In genomic region chr16:21788581-21788980, GRCm38 (mm10) we compare ENCODE assay signal across 13 mouse cellular contexts. TPM values are rescaled to one million over a fixed set of nuclear protein-coding genes. Genes with fewer than 3 reads are reported as not detected.
DNase-seq lines count a peak whose midpoint lies in the region; ATAC-seq lines count a peak whose summit lies in the region.
"Had no signal": no experiment of that assay in that cellular context is flagged by ENCODE, and none has a peak within 500 bp of the region (broad histone marks: within the 10 kb centered on the region; RNA-seq: fewer than 3 reads in every experiment).

No protein-coding gene starts in this region.

- H3K9ac ChIP-seq in limb, embryonic 13.5 days, result no peak overlapping the region
- no peak overlapping the region for H3K9ac ChIP-seq in intestine, embryonic 16.5 days (ENCODE audit: low read depth, low read length)

- no peaks in the 10 kb centered on the region for H3K9me3 ChIP-seq in limb, embryonic 13.5 days
- H3K9me3 ChIP-seq in limb, embryonic 10.5 days (replicated peaks), result no peaks in the 10 kb centered on the region
- H3K9me3 ChIP-seq in intestine, embryonic 16.5 days (ENCODE audit: control insufficient read depth, low read length), result no peaks in the 10 kb centered on the region
- H3K9me3 ChIP-seq: midbrain, embryonic 15.5 days had no signal

- H3K27ac ChIP-seq in limb, embryonic 13.5 days, result no peak overlapping the region
- H3K27ac ChIP-seq in limb, embryonic 10.5 days, result no peak overlapping the region
- H3K27ac ChIP-seq in intestine, embryonic 16.5 days (ENCODE audit: low read length), result peak overlapping the region; percentile 68
- H3K27ac ChIP-seq: midbrain, embryonic 15.5 days had no signal

- WGBS in limb, embryonic 13.5 days, result 40% methylated on average over 3 of the region's 3 CpGs
- 55% methylated on average over 3 of the region's 3 CpGs for WGBS in limb, embryonic 10.5 days
- 36% methylated on average over 3 of the region's 3 CpGs for WGBS in intestine, embryonic 16.5 days

- H3K36me3 ChIP-seq in limb, embryonic 13.5 days, result no peaks in the 10 kb centered on the region
- no peaks in the 10 kb centered on the region for H3K36me3 ChIP-seq in limb, embryonic 10.5 days
- no peaks in the 10 kb centered on the region for H3K36me3 ChIP-seq in intestine, embryonic 16.5 days (ENCODE audit: control insufficient read depth, insufficient read depth, low read length)
- H3K36me3 ChIP-seq: midbrain, embryonic 15.5 days had no signal

- H3K27me3 ChIP-seq in limb, embryonic 13.5 days, result no peaks in the 10 kb centered on the region
- no peaks in the 10 kb centered on the region for H3K27me3 ChIP-seq in limb, embryonic 10.5 days (ENCODE audit: low read depth, poor library complexity, severe bottlenecking)
- H3K27me3 ChIP-seq in intestine, embryonic 16.5 days (replicated peaks; ENCODE audit: control insufficient read depth, insufficient read depth, low read length), result no peaks in the 10 kb centered on the region
- H3K27me3 ChIP-seq: midbrain, embryonic 15.5 days had no signal

- DNase-seq in embryo, embryonic 10 days (ENCODE audit: low spot score), result peak; percentile 14
- DNase-seq in embryo, embryonic 9.5 days (ENCODE audit: extremely low spot score), result no peak
- no peak for DNase-seq in limb, embryonic 10.5 days (ENCODE audit: low spot score)
- peak; percentile 26 for DNase-seq in retina, embryonic 14.5 days (ENCODE audit: low spot score)
- no peak for DNase-seq in cerebellum, postnatal 4 days (ENCODE audit: low spot score in 2 of 2)
- DNase-seq: adrenal gland, postnatal 14 days; cerebellum, adult 8-10 months; lung, adult 2 months; thymus, adult 2 months had no signal

- H3K4me1 ChIP-seq in limb, embryonic 13.5 days, result peaks cover 10% of the 10 kb centered on the region; the same call in 1 of the 2 replicates
- H3K4me1 ChIP-seq in limb, embryonic 10.5 days, result peaks cover 14% of the 10 kb centered on the region
- peaks cover 7% of the 10 kb centered on the region; the same call in 1 of the 2 replicates for H3K4me1 ChIP-seq in intestine, embryonic 16.5 days (ENCODE audit: control insufficient read depth, insufficient read depth, low read length)

- no peak overlapping the region for H3K4me3 ChIP-seq in limb, embryonic 13.5 days
- no peak overlapping the region for H3K4me3 ChIP-seq in limb, embryonic 10.5 days
- no peak overlapping the region for H3K4me3 ChIP-seq in intestine, embryonic 16.5 days (ENCODE audit: low read length)

- peak overlapping the region; percentile 80; the same call in 1 of the 2 replicates for H3K4me2 ChIP-seq in limb, embryonic 13.5 days (replicated peaks)
- no peak overlapping the region for H3K4me2 ChIP-seq in intestine, embryonic 16.5 days (ENCODE audit: low read depth, low read length)

- no peak for ATAC-seq in limb, embryonic 13.5 days (ENCODE audit: low FRiP score, low read depth)
- peak; percentile 34 for ATAC-seq in intestine, embryonic 16.5 days
- no peak for ATAC-seq in CD4-positive, CD25-positive, alpha-beta regulatory T cell, adult 4 months

RNA-seq across cellular contexts. Expression of gene Ehhadh, which starts 1.0 kb away (rescaled TPM):
- 2.6 and 2.9 TPM in 2 replicates for polyA plus RNA-seq in limb, embryonic 13.5 days (2015; fragmentation: Nextera tagmentation; extraction: Ambion mirVana)
- 1.6 and 2.5 TPM in 2 replicates for polyA plus RNA-seq in limb, embryonic 10.5 days (2016; fragmentation: Nextera tagmentation; extraction: Ambion mirVana)
- 20.2 and 25.9 TPM in 2 replicates for polyA plus RNA-seq in intestine, embryonic 16.5 days (2015; fragmentation: Nextera tagmentation; extraction: Ambion mirVana)
- 1 to 10 TPM; 7.5 to 8.7 TPM for polyA plus RNA-seq in CD4-positive, CD25-positive, alpha-beta regulatory T cell, adult 4 months (2017; shearing (Covaris generic))

RNA-seq across cellular contexts. Expression of gene Map3k13, which starts 5.6 kb away (rescaled TPM):
- 0.87 and 1.0 TPM in 2 replicates for polyA plus RNA-seq in limb, embryonic 13.5 days (2015; fragmentation: Nextera tagmentation; extraction: Ambion mirVana)
- polyA plus RNA-seq in limb, embryonic 10.5 days (2016; fragmentation: Nextera tagmentation; extraction: Ambion mirVana), result 1.2 and 1.8 TPM in 2 replicates
- polyA plus RNA-seq in intestine, embryonic 16.5 days (2015; fragmentation: Nextera tagmentation; extraction: Ambion mirVana), result 2.2 and 2.8 TPM in 2 replicates
- polyA plus RNA-seq in CD4-positive, CD25-positive, alpha-beta regulatory T cell, adult 4 months (2017; shearing (Covaris generic)), result under 1 TPM; 0.44 to 0.51 TPM

Comparison
In these comparisons a context has a peak if more than half of its experiments do, and no peak if none do; other contexts are left out.
1. DNase-seq: peak in embryo, embryonic 10 days (single experiment) and retina, embryonic 14.5 days (single experiment); none in embryo, embryonic 9.5 days (single experiment), limb, embryonic 10.5 days (single experiment) and cerebellum, postnatal 4 days (0 of 2).